Mouse (Mus musculus): ENCODE measurements at regions not wholly inside any gene's neighbourhood (a gene's known extent, or its start where the extent isn't known, plus 50 kb on each side); places are given as distances from the start of the nearest gene placed in this dataset.

DNA sequence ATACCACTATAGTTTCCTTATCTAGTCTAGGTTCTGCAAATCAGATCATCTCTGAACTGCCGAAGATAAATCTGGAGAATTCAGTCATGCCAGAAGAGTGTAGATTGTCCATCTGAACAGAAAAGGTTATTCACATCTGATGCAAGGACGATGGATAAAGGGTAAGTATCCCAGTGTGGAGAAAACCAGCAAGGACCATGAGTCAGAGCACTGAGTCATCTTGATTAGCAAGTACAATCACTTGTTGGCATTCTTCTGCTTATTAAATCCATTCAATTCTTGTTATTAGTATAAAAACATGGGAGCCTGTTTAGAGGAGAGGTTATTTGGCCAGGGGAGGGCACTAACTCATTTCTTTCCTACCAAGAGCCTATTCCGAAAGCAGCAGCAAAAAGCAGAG is 195.7 kb upstream of the Tas2r134 start:
- DNase-seq: no peak
- TF ChIP-seq CTCF (IDR thresholded peaks at IDR 0.05; ENCODE audit: insufficient read depth, low read length) (no peak), POLR2A (IDR thresholded peaks at IDR 0.05; ENCODE audit: borderline replicate concordance, extremely low read depth, low read depth, low read length) (no peak)
- WGBS: 82% methylated on average over 3 of the region's 3 CpGs
- no peaks in the 10 kb centered on the region for H3K4me1 ChIP-seq (ENCODE audit: control insufficient read depth, insufficient read depth, low read length)
- no peak overlapping the region for H3K4me3 ChIP-seq (replicated peaks; ENCODE audit: extremely low read depth, low read depth, low read length)

DNA sequence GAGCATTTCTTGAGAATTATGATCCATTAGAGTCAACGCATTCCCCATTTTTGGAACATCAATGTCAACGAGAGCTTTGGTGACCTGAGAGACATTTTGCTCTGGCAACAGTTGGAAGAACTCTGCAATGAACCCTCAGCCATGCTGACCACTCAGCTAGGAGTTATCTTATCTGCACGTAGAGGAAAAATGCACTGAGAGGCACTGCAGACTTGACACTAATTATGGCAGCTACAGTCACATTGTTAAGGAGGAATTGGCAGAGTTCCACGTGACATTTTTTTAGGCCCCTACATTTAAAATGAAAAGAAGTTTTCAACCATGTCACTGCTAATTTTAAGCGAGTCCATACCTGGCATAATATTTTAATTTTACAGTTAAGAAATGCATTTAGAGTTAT is 197.6 kb upstream of the Tas2r134 start:
- WGBS: 52% methylated on average over 5 of the region's 5 CpGs
- TF ChIP-seq POLR2A (IDR thresholded peaks at IDR 0.05; ENCODE audit: borderline replicate concordance, extremely low read depth, low read depth, low read length) (no peak), CTCF (IDR thresholded peaks at IDR 0.05; ENCODE audit: insufficient read depth, low read length) (no peak)
- no peak overlapping the region for H3K4me3 ChIP-seq (replicated peaks; ENCODE audit: extremely low read depth, low read depth, low read length)
- DNase-seq: no peak
- H3K4me1 ChIP-seq (ENCODE audit: control insufficient read depth, insufficient read depth, low read length): no peaks in the 10 kb centered on the region

DNA sequence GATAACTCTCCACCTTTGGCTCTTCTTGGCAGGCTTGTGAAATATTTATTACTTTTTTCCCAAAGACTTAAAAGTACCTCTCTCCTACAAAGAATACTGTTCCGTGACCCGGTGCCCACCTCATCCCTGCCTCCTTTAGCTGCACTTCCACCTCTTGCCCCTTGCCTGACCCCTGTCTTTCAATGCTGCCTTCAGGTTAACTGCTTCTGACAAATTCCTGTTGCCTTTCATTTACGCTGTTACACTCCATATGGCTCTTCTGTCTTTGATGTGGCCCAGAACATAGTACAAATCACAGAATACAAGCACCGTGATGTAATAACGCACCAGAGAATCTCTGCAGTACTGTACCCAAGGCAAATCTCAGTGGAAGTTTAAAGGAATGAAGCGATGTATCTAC is 204.9 kb upstream of the Tas2r134 start:
- 66% methylated on average over 6 of the region's 6 CpGs for WGBS
- no peak overlapping the region for H3K4me3 ChIP-seq (replicated peaks; ENCODE audit: extremely low read depth, low read depth, low read length)
- no peak for TF ChIP-seq POLR2A (IDR thresholded peaks at IDR 0.05; ENCODE audit: borderline replicate concordance, extremely low read depth, low read depth, low read length)
- TF ChIP-seq CTCF (IDR thresholded peaks at IDR 0.05; ENCODE audit: insufficient read depth, low read length): no peak
- H3K4me1 ChIP-seq (ENCODE audit: control insufficient read depth, insufficient read depth, low read length): no peaks in the 10 kb centered on the region; the same call in 1 of the 2 replicates
- no peak for DNase-seq

DNA sequence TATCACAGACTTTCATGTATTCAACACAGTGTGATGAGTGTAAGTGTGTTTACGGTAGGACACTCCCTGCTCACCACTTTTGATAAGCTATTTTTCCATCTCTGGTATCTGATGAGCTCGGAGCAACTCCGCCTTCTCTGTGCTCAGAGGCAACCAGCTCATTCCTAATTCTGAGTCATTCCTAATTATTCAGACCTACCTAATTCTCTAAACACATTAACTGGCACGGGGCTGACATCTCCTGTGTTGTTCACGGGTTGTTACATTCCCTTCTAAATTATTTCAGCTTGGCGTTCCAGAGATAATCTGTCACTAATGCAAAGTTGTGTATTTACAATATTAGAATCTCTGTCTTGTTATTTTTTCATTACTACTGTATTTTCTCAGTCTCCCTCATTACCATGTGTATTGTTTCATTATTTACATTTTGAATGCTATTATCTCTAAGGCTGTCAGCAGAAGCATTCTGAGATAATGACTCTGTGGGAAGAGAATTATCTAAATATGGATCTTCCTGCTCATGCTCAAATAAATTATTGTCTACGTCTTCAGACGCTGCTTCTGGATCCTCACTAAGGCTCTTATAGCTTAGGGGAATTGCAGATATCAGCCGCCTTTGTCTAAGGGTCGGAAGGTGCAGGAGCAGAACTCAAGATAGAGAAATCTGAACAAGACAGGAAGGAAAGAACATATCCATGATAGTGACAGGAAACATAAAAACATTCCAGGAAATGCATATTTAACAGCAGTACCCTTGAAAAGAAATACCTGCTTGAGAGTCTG is 209.2 kb upstream of the Tas2r134 start:
- no peak overlapping the region for H3K4me3 ChIP-seq (replicated peaks; ENCODE audit: extremely low read depth, low read depth, low read length)
- TF ChIP-seq CTCF (IDR thresholded peaks at IDR 0.05; ENCODE audit: insufficient read depth, low read length) (no peak), POLR2A (IDR thresholded peaks at IDR 0.05; ENCODE audit: borderline replicate concordance, extremely low read depth, low read depth, low read length) (no peak)
- no peaks in the 10 kb centered on the region; the same call in 1 of the 2 replicates for H3K4me1 ChIP-seq (ENCODE audit: control insufficient read depth, insufficient read depth, low read length)
- no peak for DNase-seq
- WGBS: 66% methylated on average over 10 of the region's 10 CpGs

DNA sequence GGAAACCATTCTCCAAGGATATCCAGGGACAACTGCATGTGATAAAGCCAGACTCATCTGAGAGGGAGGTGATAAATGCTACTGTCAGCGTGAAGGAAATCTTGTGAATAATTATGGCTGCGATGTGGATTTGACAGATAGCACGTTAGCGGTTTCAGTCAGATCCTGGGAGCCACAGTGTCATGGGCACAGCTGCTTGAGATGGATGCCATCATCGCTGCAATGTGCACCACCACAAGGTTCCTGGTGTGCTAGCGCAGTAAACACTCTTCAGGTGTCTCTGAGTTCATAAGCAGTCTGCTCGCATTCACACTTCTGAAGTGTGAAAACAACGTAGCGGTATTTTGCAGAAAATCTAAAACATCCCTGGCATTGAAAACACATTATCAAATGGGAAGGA is 238.9 kb upstream of the Tas2r134 start:
- WGBS: 90% methylated on average over 9 of the region's 9 CpGs
- Histone ChIP-seq H3K4me3 (replicated peaks; ENCODE audit: extremely low read depth, low read depth, low read length) (no peak overlapping the region), H3K4me1 (ENCODE audit: control insufficient read depth, insufficient read depth, low read length) (no peaks in the 10 kb centered on the region)
- DNase-seq: no peak
- no peak for TF ChIP-seq CTCF (IDR thresholded peaks at IDR 0.05; ENCODE audit: insufficient read depth, low read length)
- no peak for TF ChIP-seq POLR2A (IDR thresholded peaks at IDR 0.05; ENCODE audit: borderline replicate concordance, extremely low read depth, low read depth, low read length)

DNA sequence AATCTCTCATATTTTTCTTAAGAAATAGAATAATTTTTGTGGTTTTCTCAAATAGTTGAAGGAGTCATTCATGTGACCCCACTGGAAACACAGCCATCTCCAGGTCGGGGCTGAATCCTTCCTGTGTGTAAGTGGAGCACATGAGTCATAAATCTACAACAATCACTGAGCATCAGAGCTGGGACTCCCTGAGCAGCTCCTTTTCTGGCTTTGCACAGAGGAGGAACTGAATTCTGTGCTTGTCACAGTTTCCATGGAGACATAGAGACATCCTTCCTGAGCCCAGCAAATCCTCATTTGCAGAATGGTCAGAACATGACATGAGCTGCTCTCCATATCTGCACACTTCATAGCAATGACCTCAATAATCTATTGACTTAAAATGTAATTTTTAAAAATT is 238.2 kb upstream of the Rnd3 start:
- Histone ChIP-seq H3K4me3 (replicated peaks; ENCODE audit: extremely low read depth, low read depth, low read length) (no peak overlapping the region), H3K4me1 (ENCODE audit: control insufficient read depth, insufficient read depth, low read length) (no peaks in the 10 kb centered on the region)
- no peak for DNase-seq
- TF ChIP-seq CTCF (IDR thresholded peaks at IDR 0.05; ENCODE audit: insufficient read depth, low read length) (no peak), POLR2A (IDR thresholded peaks at IDR 0.05; ENCODE audit: borderline replicate concordance, extremely low read depth, low read depth, low read length) (no peak)
- 28% methylated on average over 1 of the region's 1 CpGs for WGBS

DNA sequence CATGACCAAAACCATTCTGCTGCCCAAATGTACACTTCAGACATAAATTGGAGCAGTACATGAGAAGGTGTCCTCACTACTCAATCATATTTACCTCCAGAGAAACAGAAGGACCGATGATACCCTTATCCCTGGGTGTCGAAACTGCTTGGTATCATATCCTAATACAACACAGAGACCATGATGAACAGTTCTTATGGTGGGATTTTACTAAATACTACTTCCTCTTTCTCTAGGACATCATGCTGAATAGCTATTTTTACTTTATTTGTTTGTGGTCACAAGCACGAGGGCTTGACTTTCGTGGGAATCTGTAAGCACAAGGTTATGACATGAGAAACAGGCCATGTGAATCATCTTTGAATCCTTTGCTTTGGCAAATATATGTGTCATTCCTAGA is 227.7 kb upstream of the Rnd3 start:
- TF ChIP-seq POLR2A (IDR thresholded peaks at IDR 0.05; ENCODE audit: borderline replicate concordance, extremely low read depth, low read depth, low read length) (no peak), CTCF (IDR thresholded peaks at IDR 0.05; ENCODE audit: insufficient read depth, low read length) (no peak)
- H3K4me1 ChIP-seq (ENCODE audit: control insufficient read depth, insufficient read depth, low read length): no peaks in the 10 kb centered on the region; the same call in 1 of the 2 replicates
- no peak overlapping the region for H3K4me3 ChIP-seq (replicated peaks; ENCODE audit: extremely low read depth, low read depth, low read length)
- 74% methylated on average over 4 of the region's 4 CpGs for WGBS
- no peak for DNase-seq

DNA sequence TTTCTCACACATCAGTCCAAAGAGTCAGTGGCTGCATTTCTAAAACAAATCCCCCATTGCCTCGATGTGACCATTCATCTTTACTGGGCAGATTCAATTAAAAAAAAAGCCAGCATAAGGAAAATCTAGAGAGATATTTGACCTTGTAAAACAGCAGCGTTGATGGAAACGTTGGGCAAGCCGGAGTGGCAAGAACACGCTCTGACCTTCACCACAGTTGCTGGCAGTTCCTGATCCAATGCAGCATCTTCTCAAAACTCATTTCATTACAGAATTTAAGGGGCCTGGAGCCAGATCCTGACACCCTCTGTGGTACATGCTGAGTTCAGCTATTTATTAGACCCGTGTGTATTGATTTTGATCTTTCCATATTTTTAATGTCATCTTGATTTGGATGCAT is 225.7 kb upstream of the Rnd3 start:
- Histone ChIP-seq H3K4me1 (ENCODE audit: control insufficient read depth, insufficient read depth, low read length) (no peaks in the 10 kb centered on the region; the same call in 1 of the 2 replicates), H3K4me3 (replicated peaks; ENCODE audit: extremely low read depth, low read depth, low read length) (no peak overlapping the region)
- no peak for DNase-seq
- TF ChIP-seq CTCF (IDR thresholded peaks at IDR 0.05; ENCODE audit: insufficient read depth, low read length) (no peak), POLR2A (IDR thresholded peaks at IDR 0.05; ENCODE audit: borderline replicate concordance, extremely low read depth, low read depth, low read length) (no peak)
- WGBS: 88% methylated on average over 6 of the region's 6 CpGs

DNA sequence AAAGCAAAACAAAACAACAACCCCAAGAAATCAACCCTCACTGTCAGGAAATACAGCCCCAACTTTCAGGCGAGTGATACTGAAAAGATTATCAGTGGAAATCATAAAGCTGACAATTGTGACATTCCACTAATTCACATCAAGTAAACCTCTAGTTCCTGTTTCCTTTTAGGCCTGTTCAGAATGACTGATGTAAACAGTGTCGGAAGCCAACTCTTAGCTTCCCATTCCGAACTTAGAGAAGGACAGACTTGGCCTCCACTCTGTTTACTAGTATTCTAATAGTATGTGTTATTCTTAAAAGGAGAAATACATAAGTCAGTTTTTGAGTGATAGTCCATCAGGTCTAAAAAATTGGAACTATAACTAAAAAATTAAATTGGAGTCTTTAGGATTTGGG is 223.9 kb upstream of the Rnd3 start:
- no peak for TF ChIP-seq CTCF (IDR thresholded peaks at IDR 0.05; ENCODE audit: insufficient read depth, low read length)
- no peak for TF ChIP-seq POLR2A (IDR thresholded peaks at IDR 0.05; ENCODE audit: borderline replicate concordance, extremely low read depth, low read depth, low read length)
- WGBS: 34% methylated on average over 3 of the region's 3 CpGs
- no peaks in the 10 kb centered on the region; the same call in 1 of the 2 replicates for H3K4me1 ChIP-seq (ENCODE audit: control insufficient read depth, insufficient read depth, low read length)
- H3K4me3 ChIP-seq (replicated peaks; ENCODE audit: extremely low read depth, low read depth, low read length): no peak overlapping the region
- no peak for DNase-seq
